Mouse (Mus musculus): Measurements from ENCODE around the gene Mrpl12. TPM values are rescaled to one million over a fixed set of nuclear protein-coding genes. Genes with fewer than 3 reads are reported as not detected.

Mrpl12 gene
- total and polyA plus RNA-seq, 3 experiments: 60.3 to 363 (median 267) TPM

DNA sequence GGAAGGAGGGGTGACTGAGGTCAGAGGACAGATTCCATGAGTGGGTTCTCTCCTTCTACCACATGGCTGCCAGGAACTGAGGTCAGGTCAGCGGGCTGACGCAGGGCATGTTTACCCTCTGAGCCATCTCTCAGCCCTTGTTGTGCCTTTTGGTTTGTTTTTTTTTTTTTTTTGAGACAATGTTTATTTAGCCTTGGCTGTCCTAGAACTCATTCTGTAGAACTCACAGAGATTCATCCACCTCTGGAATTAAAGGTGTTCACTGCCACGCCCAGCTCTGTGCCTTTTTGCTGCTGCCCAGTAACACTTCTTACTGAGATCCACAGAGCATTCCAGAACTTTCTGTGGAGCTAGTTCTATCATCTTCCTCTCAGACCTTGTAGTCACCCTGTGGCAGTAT lies 21.2 kb downstream of the Mrpl12 start:
- no peaks in the 10 kb centered on the region for H3K79me2 ChIP-seq (replicated peaks; ENCODE audit: control insufficient read depth, extremely low read depth, insufficient read depth, poor library complexity, severe bottlenecking)
- no peaks in the 10 kb centered on the region for H3K9me3 ChIP-seq (replicated peaks; ENCODE audit: low read length)
- H3K27ac ChIP-seq (ENCODE audit: insufficient read depth, low read depth): no peak overlapping the region
- in situ Hi-C loops (cut with MboI; ENCODE audit: low pct_ligation_motif_present, low pct_unique_long_range_greater_than_20kb, low sequenced_read_pairs) (no loop called here), dilution Hi-C loops (cut with MboI; ENCODE audit: extremely low pct_ligation_motif_present, extremely low pct_unique_long_range_greater_than_20kb, low sequenced_read_pairs) (no loop called here)
- no peaks in the 10 kb centered on the region for H3K36me3 ChIP-seq (replicated peaks in 1 of 2; ENCODE audit: control insufficient read depth in 1 of 2, insufficient read depth in 1 of 2, low read length in 1 of 2)
- H3K4me3 ChIP-seq (replicated peaks in 1 of 3; ENCODE audit: low read depth in 2 of 3, low read length in 2 of 3, poor library complexity in 1 of 3): no peak overlapping the region
- no peak for DNase-seq (ENCODE audit: extremely low read depth)
- no peak overlapping the region for H3K9ac ChIP-seq (ENCODE audit: insufficient read depth, low read depth)
- peaks cover 2% of the 10 kb centered on the region for H3K27me3 ChIP-seq (replicated peaks)
- H3K4me1 ChIP-seq (ENCODE audit: control insufficient read depth in 1 of 2, insufficient read depth in 2 of 2): peaks cover 5 to 10% of the 10 kb centered on the region in 2 experiments
- H3K4me2 ChIP-seq (ENCODE audit: insufficient read depth, low read depth, poor library complexity, severe bottlenecking): no peak overlapping the region
- TF ChIP-seq MAFK (IDR thresholded peaks at IDR 0.05; ENCODE audit: insufficient replicate concordance, low read length) (no peak), ZKSCAN1 (IDR thresholded peaks at IDR 0.05; ENCODE audit: borderline replicate concordance, low read depth, low read length) (no peak), MXI1 (IDR thresholded peaks at IDR 0.05; ENCODE audit: low read depth, low read length) (no peak), POLR2A (IDR thresholded peaks at IDR 0.05; ENCODE audit: low read depth, low read length) (no peak), TCF12 (IDR thresholded peaks at IDR 0.05; ENCODE audit: low read depth, low read length) (no peak), UBTF (IDR thresholded peaks at IDR 0.05; ENCODE audit: low read depth, low read length) (no peak), CHD2 (IDR thresholded peaks at IDR 0.05; ENCODE audit: low read length) (no peak), PAX5 (IDR thresholded peaks at IDR 0.05; ENCODE audit: low read length) (no peak), CHD1 (IDR thresholded peaks at IDR 0.05; ENCODE audit: low read depth, low read length) (no peak), E2F4 (IDR thresholded peaks at IDR 0.05; ENCODE audit: insufficient replicate concordance, low read depth, low read length) (no peak), MAX (IDR thresholded peaks at IDR 0.05; ENCODE audit: low read length) (no peak), RCOR1 (conservative IDR thresholded peaks at IDR 0.05; ENCODE audit: low read depth, low read length) (no peak), ZMIZ1 (IDR thresholded peaks at IDR 0.05; ENCODE audit: low read depth, low read length) (no peak), JUN (IDR thresholded peaks at IDR 0.05; ENCODE audit: insufficient read depth, low read depth, low read length) (no peak), ZC3H11A (IDR thresholded peaks at IDR 0.05; ENCODE audit: low read depth, low read length) (no peak), NRF1 (IDR thresholded peaks at IDR 0.05; ENCODE audit: low read depth, low read length) (no peak), CTCF (conservative IDR thresholded peaks at IDR 0.05 in 1 of 2, IDR thresholded peaks at IDR 0.05 in 1 of 2; ENCODE audit: low read depth in 2 of 2, low read length in 2 of 2) (no peak)

DNA sequence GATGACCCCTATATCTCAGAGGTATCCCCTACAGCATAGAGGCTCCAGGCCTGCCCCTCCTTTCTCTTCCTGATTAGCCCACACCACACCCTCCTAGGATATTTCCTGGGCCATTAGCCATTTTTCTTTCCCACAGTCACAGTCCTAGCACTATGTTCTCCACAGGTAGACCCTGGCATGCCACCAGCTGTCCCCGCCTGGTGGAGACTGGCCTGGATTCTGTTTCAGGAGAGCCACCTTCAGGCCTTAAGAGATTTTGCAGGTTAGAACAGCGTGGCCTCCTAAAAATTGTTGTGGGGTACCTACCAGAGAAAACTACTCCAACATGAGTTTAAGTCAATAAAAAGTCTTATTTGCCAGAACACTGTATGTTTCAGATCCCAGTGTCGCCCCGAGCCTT lies 22.5 kb downstream of the Mrpl12 start:
- H3K9me3 ChIP-seq (replicated peaks; ENCODE audit: low read length): no peaks in the 10 kb centered on the region
- no peak for DNase-seq (ENCODE audit: extremely low read depth)
- H3K79me2 ChIP-seq (replicated peaks; ENCODE audit: control insufficient read depth, extremely low read depth, insufficient read depth, poor library complexity, severe bottlenecking): no peaks in the 10 kb centered on the region
- peaks cover 2% of the 10 kb centered on the region for H3K27me3 ChIP-seq (replicated peaks)
- H3K4me3 ChIP-seq (replicated peaks in 1 of 3; ENCODE audit: low read depth in 2 of 3, low read length in 2 of 3, poor library complexity in 1 of 3): no peak overlapping the region
- dilution Hi-C loops (cut with MboI; ENCODE audit: extremely low pct_ligation_motif_present, extremely low pct_unique_long_range_greater_than_20kb, low sequenced_read_pairs): no loop called here
- no peak overlapping the region for H3K4me2 ChIP-seq (ENCODE audit: insufficient read depth, low read depth, poor library complexity, severe bottlenecking)
- no peak overlapping the region for H3K27ac ChIP-seq (ENCODE audit: insufficient read depth, low read depth)
- in situ Hi-C loops (cut with MboI; ENCODE audit: low pct_ligation_motif_present, low pct_unique_long_range_greater_than_20kb, low sequenced_read_pairs): no loop called here
- no peaks in the 10 kb centered on the region for H3K36me3 ChIP-seq (replicated peaks in 1 of 2; ENCODE audit: control insufficient read depth in 1 of 2, insufficient read depth in 1 of 2, low read length in 1 of 2)
- peaks cover 5 to 15% of the 10 kb centered on the region in 2 experiments for H3K4me1 ChIP-seq (ENCODE audit: control insufficient read depth in 1 of 2, insufficient read depth in 2 of 2)
- H3K9ac ChIP-seq (ENCODE audit: insufficient read depth, low read depth): no peak overlapping the region
- no peak for TF ChIP-seq PAX5 (IDR thresholded peaks at IDR 0.05; ENCODE audit: low read length)
- TF ChIP-seq CHD1 (IDR thresholded peaks at IDR 0.05; ENCODE audit: low read depth, low read length): no peak
- TF ChIP-seq CHD2 (IDR thresholded peaks at IDR 0.05; ENCODE audit: low read length): no peak
- no peak for TF ChIP-seq ELF1 (IDR thresholded peaks at IDR 0.05; ENCODE audit: low read depth, low read length)
- TF ChIP-seq MXI1 (IDR thresholded peaks at IDR 0.05; ENCODE audit: low read depth, low read length): no peak
- TF ChIP-seq RAD21 (IDR thresholded peaks at IDR 0.05; ENCODE audit: low read depth, low read length): peak; percentile 64
- peak in 1 of 2 experiments; percentile 83; a peak in 3 of 4 replicates for TF ChIP-seq CTCF (conservative IDR thresholded peaks at IDR 0.05 in 1 of 2, IDR thresholded peaks at IDR 0.05 in 1 of 2; ENCODE audit: low read depth in 2 of 2, low read length in 2 of 2)
- TF ChIP-seq ZC3H11A (IDR thresholded peaks at IDR 0.05; ENCODE audit: low read depth, low read length): no peak
- no peak for TF ChIP-seq RCOR1 (conservative IDR thresholded peaks at IDR 0.05; ENCODE audit: low read depth, low read length)
- TF ChIP-seq HCFC1 (IDR thresholded peaks at IDR 0.05; ENCODE audit: low read depth, low read length): no peak
- TF ChIP-seq ZMIZ1 (IDR thresholded peaks at IDR 0.05; ENCODE audit: low read depth, low read length): no peak
- TF ChIP-seq NELFE (IDR thresholded peaks at IDR 0.05; ENCODE audit: low read depth, low read length): no peak
- TF ChIP-seq ZKSCAN1 (IDR thresholded peaks at IDR 0.05; ENCODE audit: borderline replicate concordance, low read depth, low read length): no peak
- no peak for TF ChIP-seq JUN (IDR thresholded peaks at IDR 0.05; ENCODE audit: insufficient read depth, low read depth, low read length)
- 0 out of 2 replicates have a peak, but pooled peaks have one; percentile 9 for TF ChIP-seq SIN3A (IDR thresholded peaks at IDR 0.05; ENCODE audit: low read length)
- no peak for TF ChIP-seq JUND (conservative IDR thresholded peaks at IDR 0.05; ENCODE audit: low read depth, low read length)
- no peak for TF ChIP-seq POLR2A (IDR thresholded peaks at IDR 0.05; ENCODE audit: low read depth, low read length)
- TF ChIP-seq GABPA (IDR thresholded peaks at IDR 0.05; ENCODE audit: insufficient replicate concordance, low read depth, low read length): no peak
- no peak for TF ChIP-seq MAX (IDR thresholded peaks at IDR 0.05; ENCODE audit: low read length)
- no peak for TF ChIP-seq POLR2AphosphoS2 (IDR thresholded peaks at IDR 0.05; ENCODE audit: low read depth, low read length)
- no peak for TF ChIP-seq ZNF384 (IDR thresholded peaks at IDR 0.05; ENCODE audit: low read depth, low read length)
- TF ChIP-seq BHLHE40 (IDR thresholded peaks at IDR 0.05; ENCODE audit: low read depth, low read length): no peak
- TF ChIP-seq MAZ (IDR thresholded peaks at IDR 0.05; ENCODE audit: low read depth, low read length): no peak
- no peak for TF ChIP-seq USF2 (conservative IDR thresholded peaks at IDR 0.05; ENCODE audit: low read depth, low read length)
- no peak for TF ChIP-seq TCF12 (IDR thresholded peaks at IDR 0.05; ENCODE audit: low read depth, low read length)
- TF ChIP-seq USF1 (IDR thresholded peaks at IDR 0.05; ENCODE audit: low read depth, low read length): no peak
- no peak for TF ChIP-seq MYC (IDR thresholded peaks at IDR 0.05; ENCODE audit: low read depth, low read length)
- no peak for TF ChIP-seq E2F4 (IDR thresholded peaks at IDR 0.05; ENCODE audit: insufficient replicate concordance, low read depth, low read length)
